Mouse (Mus musculus) c-Kit-positive CD71-negative TER-119-negative erythroid progenitor cells, embryonic 14.5 days (primary cell): ENCODE data around the gene Hkdc1.
"Not testable (repeated sequence)": the region's sequence is repeated elsewhere in the genome, so short reads cannot be mapped to it uniquely, and the experiment has no call there.

ENCODE experiments used
- DNase-seq: peaks from one replicate; pipeline ENCODE4 v3.0.0-alpha.2; 2013; ENCODE audit warnings: low read depth

The Hkdc1 gene

GRCm38 (mm10) chr10:62422255-62422654 lies at the start of gene Hkdc1:
TSS of gene Hkdc1 (minus strand) at chr10:62422491.
- DNase-seq = no peak

- no peak for DNase-seq
These were observed 48.8 kb upstream of the Hkdc1 start for GRCm38 (mm10) chr10:62471105-62471504.

DNA sequence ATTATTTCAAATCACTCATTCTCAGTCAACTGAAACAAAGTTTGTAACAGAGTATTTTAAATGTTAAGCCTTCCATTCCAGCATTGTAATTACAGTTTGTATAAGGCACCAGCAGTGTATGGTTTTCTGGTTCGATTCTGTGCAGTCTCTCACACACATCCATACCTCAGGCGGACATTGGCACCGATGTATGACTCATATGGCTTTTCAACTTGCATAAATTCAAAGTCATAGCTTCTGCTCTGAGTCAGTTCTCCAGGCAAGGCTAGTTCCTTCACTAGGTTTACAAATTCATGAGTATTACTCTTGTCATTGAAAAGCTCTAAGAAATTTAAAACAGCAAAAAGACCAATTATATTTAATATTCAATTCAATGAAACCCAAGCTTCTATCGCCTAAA lies 47.4 kb upstream of the Hkdc1 start:
- no peak for DNase-seq

DNA sequence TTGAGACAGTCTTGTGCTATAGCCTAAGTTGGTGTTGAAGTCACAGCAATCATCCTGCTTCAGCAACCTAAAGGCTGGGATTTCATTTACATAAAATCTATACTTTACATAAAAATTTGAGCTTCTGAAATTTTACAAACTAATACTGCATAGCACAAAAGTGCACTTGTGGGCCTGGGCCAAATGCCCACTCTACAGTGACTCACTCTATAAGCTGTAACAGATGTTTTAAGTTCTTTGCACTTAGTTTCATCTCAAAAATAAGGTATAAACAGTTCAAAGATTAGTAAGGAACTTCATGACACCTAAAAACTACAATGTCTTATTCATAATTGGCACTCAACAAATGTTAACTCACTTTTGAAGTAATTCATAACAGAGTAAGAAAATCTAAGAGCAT lies 39.0 kb upstream of the Hkdc1 start:
- DNase-seq = no peak

GRCm38 (mm10) chr10:62452001-62452400 lies 29.7 kb upstream of the Hkdc1 start:
- DNase-seq = not testable (repeated sequence)

DNA sequence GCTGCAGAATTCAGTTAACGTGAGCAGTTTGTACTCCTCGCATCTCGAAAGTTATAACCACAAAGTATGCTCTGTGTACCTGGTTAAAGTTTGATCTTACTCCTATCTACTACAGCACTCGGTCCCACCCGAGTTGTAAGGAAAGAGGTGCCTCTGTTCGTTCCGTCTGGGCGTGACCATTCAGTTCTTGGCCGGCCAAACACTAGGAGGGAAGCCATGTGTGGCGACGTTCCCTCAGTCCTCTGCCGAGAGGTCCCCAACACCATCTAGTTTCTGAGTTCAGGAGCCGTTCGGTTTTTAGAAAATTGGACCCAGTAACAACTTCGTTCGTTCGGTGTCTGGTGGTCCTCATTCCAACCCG lies 28.0 kb upstream of the Hkdc1 start:
- DNase-seq = no peak

DNA sequence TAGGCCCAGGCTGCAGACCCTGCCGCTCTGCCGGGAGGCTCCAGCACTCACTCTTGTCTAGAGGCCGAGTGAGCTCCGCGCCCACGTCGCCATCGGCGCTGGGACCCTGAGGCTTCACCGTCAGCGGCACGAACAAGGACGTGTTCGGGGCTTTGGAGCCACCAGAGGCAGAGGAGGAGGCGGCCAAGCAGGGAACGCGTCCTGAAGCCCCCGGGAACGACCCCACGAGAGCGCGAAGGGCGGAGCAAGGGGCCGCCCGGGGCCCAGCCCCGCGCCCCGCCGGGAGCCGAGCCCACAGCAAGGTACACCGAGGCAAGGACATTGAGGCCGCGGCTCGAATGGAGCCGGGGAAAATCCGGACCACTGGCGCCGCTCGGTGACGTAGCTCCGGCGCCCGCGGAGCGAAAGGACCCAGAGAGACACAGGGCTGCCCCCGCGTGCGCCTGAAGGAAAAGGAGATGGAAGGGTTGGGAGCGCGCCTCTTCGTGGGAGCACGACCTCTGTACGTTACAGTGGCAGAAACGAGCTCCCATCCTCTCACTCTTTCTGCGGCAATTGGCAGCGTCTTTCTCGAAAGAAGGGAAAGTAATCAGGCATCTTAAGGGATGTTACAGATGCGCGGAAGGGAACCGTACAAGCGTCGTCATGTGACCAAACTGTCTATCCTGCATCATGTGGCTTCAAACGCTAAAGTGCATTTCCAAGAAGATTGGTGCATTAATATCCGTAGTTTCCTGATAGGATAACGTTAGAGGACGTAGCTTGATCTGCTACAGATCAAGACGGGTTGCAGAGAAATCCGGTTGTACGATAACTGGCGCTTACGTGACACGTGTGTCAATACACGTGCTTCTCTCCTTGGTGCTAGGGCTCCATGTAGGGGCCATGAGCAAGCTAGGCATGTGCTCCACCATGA lies 27.3 kb upstream of the Hkdc1 start, which contains the start of the genes 4930507D05Rik and Supv3l1:
Gene 4930507D05Rik, plus strand, starts transcription at position 126 of the 916 bp plus-strand sequence.
Gene Supv3l1, minus strand, starts transcription at position 375 of the 916 bp plus-strand sequence.
- DNase-seq = peak; percentile 77

DNA sequence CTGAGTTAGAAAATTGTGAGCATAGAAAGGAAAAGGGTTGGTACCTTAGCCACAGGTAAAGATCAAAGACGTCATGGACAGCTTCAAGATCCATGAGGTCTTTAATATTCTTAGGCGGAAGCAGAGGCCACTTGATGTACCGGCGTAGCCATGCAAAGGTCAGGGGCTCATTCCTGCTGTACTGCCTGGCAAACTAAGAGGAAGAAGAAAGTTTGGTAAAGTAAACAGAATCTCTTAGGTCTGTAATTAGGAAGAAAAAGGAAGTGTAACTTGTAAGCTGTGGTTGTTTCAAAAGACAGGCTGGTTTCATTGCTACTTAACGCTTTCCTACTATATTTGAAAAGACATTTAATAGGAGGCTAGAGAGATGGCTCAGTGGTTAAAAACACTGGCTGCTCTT lies 8.1 kb upstream of the Hkdc1 start:
- no peak for DNase-seq

DNA sequence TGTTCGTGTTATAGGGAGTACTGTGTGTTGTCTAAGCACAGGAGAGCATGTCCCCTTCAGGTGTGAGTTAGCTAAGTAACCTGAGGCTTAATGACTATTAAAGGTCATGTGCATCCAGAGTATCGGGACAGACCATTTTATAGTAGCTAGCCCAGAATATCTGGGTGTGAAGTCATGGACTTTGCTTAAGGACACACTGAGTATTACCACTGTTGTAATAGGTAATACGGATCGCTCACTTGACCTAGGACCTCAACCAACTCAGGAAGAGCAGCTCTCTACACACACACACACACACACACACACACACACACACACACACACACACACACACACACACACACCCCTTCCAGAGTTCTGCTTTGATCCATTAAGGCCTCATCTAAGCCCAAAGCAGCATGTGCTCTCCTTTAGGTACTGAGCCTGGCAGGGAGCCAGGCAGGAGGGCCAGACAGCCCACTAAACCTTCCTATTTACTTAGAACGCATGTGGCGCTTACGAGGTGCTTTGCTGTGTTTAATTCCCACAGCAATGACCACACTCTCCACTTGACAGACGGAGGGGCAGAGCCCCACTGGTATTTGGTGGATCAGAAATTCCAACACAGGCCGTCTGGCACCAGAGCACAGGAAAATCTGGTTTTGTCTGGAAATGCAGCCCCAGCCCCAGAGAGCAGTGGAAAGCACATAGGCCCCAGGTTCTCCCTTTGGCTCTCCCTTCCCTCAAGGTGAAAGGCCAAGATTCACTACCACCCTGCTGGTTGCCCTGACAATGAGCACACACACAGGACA lies 3.0 kb upstream of the Hkdc1 start:
- DNase-seq = no peak

GRCm38 (mm10) chr10:62421127-62421526 lies 1.2 kb downstream of the Hkdc1 start:
- DNase-seq = no peak

- DNase-seq = no peak
These were observed 1.9 kb downstream of the Hkdc1 start for GRCm38 (mm10) chr10:62420399-62420798.

DNA sequence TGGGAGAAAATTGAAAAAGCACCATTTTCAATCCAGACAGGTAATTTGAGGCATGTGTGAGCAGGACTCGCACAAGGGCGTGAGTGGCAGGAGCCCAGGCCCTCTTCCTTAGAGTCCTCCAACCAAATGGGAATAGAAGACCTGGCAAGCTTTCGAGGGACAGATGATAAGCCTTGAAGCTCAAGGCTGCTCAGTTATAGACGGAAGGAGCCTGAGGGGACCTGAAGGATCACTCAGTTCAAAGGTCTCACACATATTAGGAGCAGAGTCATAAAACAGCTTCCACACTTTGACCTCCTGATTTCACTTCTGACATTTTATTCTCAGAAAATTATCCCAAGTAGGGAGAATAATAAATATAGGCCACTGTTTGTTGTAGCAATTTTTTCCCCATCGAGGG lies 2.9 kb downstream of the Hkdc1 start:
- no peak for DNase-seq

- DNase-seq = no peak
These were observed 3.4 kb downstream of the Hkdc1 start for GRCm38 (mm10) chr10:62418831-62419356.

GRCm38 (mm10) chr10:62413606-62413982 lies 8.7 kb downstream of the Hkdc1 start:
- no peak for DNase-seq

DNA sequence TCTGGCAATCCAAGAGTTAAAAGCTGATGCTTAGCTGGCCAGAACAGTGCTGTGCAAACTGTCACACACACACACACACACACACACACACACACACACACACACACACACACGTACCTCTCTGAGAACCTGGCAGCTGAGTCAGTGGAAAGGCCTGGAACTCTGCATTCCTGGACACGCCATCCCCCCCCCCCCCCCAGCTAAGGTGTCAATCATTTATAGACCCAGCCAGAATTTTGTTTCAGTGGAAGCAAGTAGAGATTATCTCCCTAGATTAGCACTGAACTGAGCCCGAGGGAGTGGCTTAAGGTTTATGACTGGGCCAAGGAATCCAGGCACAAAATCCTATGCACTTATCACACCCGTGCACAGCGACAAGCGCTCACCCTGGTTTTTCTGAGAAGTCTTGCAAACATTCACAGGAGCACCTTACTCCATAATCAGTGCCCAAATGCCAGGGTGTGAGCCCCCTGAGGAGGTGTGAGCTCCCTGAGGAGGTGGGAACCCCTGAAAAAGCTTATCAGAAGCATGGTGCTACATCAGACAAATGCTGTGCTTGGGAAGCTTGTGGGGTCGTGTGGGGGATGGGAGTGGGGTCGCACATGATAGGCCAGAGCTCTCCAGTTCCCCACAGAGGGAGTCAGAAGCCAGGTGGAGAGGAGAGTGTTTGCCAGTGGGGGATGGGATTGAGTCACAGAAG lies 9.2 kb downstream of the Hkdc1 start:
- peak; percentile 23 for DNase-seq

DNA sequence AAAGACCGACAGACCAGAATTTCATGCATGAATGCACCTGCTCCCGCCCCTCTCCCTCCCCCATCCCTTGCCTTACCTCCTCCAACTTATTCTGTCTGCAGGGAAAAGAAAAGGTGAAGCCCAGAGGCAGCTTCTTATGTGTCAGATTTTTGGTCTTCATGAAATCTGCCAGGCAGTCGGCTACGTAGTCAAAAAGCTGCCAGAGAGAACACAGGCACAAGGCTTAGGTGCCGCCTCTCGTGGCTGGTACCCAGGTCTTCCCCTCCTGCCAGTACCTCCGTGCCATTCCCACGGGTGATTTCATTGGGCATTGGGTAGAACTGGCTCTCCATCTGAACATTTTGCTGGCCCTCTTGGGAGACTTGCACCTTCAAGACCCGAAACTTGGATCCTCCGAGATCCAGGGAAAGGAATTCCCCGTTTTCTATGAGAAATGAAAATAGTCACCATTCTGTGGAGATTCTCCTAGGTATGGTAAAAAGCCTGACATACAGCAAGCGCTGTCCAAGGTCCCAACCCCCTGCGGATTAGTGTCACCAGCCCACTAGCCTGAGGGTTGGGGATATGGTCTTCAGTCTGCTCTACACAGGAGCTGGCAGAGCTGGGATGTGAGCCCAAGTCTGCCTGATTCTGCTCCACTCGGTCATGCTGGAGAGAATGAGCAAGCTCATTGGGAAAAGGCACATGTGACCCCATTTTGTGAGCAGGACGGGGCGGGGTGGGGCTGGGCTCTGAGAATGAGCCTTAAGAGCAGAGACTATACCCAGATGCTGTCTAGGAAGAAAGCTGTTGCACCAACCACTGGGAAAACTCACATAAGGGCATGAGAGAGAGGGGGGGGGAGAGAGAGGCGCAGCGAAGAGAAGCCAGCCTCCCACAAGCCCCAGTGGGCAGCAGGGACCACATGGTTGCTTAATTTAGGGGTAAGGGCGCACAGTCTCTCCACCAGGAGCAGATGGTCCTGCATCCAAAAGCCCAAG lies 10.6 kb downstream of the Hkdc1 start:
- no peak for DNase-seq

- peak; percentile 50 for DNase-seq
These were observed 11.3 kb downstream of the Hkdc1 start for GRCm38 (mm10) chr10:62410943-62411342.

- DNase-seq = no peak
These were observed 17.4 kb downstream of the Hkdc1 start for GRCm38 (mm10) chr10:62404901-62405300.

- DNase-seq = no peak
These were observed 20.6 kb downstream of the Hkdc1 start for GRCm38 (mm10) chr10:62401641-62402111.

GRCm38 (mm10) chr10:62383011-62383410 lies 39.3 kb downstream of the Hkdc1 start:
- no peak for DNase-seq

- no peak for DNase-seq
These were observed 41.4 kb downstream of the Hkdc1 start for GRCm38 (mm10) chr10:62380936-62381335.
